Mouse (Mus musculus): ENCODE measurements around the gene Slc2a1. TPM values are rescaled to one million over a fixed set of nuclear protein-coding genes. Genes with fewer than 3 reads are reported as not detected.

The Slc2a1 gene
- polyA plus RNA-seq (2016; fragmentation: Nextera tagmentation; extraction: Ambion mirVana) = 109 and 111 TPM in 2 replicates

DNA sequence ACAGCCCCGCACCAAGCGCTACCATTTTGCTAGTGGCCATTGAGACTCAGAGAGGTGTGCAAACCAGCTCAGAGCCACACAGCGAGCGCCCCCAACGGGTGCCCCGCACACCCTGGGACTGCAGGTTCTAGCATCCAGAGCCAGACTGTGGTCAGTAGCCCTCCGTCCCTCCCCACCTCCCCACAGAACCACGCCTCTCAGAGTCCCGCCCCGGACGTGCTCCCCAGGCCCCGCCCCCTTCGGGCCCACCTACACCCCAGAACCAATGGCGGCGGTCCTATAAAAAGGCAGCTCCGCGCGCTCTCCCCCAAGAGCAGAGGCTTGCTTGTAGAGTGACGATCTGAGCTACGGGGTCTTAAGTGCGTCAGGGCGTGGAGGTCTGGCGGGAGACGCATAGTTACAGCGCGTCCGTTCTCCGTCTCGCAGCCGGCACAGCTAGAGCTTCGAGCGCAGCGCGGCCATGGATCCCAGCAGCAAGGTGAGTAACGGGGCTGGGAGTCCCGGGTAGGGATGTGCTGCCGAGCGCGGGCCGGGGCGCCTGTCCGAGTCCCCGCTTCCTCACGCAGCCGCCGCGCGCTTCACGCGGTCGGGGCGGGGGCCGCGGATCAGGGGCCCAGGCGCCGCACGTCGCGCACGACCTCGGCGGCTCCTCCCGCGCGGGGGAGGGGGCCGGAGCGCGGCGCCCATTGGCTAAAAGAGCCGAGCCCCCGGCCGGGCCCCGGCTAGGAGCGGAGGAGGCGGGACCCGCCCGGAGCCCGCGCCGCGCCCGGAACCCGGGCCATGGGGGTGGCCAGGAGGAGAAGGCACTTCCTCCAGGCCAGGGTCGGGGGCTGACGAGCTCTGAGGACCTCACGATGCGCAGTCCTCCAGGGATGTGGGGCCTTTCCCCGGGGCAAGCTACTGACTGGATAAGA, at the start of gene Slc2a1:
Gene Slc2a1 (plus strand): TSS at position 217 of the 914 bp plus-strand sequence.
- Histone ChIP-seq H3K27ac (peak within 1 kb of the TSS; percentile 99), H3K36me3 (0 out of 2 replicates have a peak, but pooled peaks cover 3% of the 10 kb centered on the region), H3K9ac (peak within 1 kb of the TSS; percentile 77), H3K4me2 (replicated peaks) (peak within 1 kb of the TSS; percentile 70), H3K27me3 (no peaks in the 10 kb centered on the region), H3K9me3 (no peaks in the 10 kb centered on the region), H3K4me3 (peak within 1 kb of the TSS; percentile 74), H3K4me1 (peaks cover 34% of the 10 kb centered on the region)
- WGBS = under 1% methylated on average over 67 of the region's 88 CpGs
- ATAC-seq (ENCODE audit: insufficient number of reproducible peaks, insufficient read depth, low FRiP score, low TSS enrichment) = peak; percentile 95

DNA sequence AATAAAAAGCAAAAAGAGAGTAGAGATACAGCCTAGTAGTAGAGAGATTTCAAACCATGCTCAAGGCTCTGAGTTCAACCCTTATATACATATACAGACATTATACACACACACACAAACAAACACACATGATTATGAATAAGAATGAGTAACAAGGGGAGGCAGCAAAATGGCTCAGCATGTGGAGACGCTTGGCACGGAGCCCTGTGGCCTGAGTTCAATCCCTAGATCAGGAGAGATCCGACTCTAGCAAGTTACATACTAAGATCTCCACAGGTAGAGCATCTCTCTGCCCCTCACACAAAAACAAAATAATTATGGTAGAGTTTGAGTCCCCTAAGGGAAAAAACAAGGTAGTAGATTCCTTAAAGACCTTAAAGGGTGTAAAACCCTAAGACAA, 41.7 kb upstream of the Slc2a1 start:
- Histone ChIP-seq H3K4me2 (replicated peaks) (no peak overlapping the region), H3K9me3 (no peaks in the 10 kb centered on the region), H3K9ac (no peak overlapping the region), H3K4me3 (no peak overlapping the region), H3K4me1 (peaks cover 6% of the 10 kb centered on the region), H3K27ac (no peak overlapping the region), H3K27me3 (peaks cover 13% of the 10 kb centered on the region), H3K36me3 (no peaks in the 10 kb centered on the region)
- no peak for ATAC-seq (ENCODE audit: insufficient number of reproducible peaks, insufficient read depth, low FRiP score, low TSS enrichment)
- 83% methylated on average over 3 of the region's 3 CpGs for WGBS

DNA sequence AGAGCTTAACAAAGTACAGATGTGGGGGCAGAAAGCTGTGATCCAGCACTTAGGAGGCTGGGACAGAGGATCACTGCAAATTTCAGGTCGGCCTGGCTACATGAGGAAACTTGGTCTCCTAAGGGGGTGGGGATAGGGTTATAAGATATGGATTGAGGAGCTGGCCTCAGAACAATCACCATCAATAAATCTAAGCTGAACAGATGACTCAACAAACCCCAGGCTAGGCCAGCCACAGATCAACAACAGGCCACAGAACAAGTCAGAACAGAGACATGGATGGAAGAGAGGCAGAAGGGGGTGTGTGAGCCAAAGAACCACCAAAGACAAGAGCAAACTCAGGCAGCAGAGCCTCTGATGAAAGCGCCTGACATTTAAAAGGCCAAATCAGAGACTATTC, 41.3 kb upstream of the Slc2a1 start:
- no peak for ATAC-seq (ENCODE audit: insufficient number of reproducible peaks, insufficient read depth, low FRiP score, low TSS enrichment)
- WGBS = 59% methylated on average over 2 of the region's 2 CpGs
- Histone ChIP-seq H3K27me3 (peaks cover 18% of the 10 kb centered on the region), H3K4me2 (replicated peaks) (no peak overlapping the region), H3K9ac (no peak overlapping the region), H3K4me1 (peaks cover 10% of the 10 kb centered on the region), H3K36me3 (no peaks in the 10 kb centered on the region), H3K27ac (no peak overlapping the region), H3K4me3 (no peak overlapping the region), H3K9me3 (no peaks in the 10 kb centered on the region)

DNA sequence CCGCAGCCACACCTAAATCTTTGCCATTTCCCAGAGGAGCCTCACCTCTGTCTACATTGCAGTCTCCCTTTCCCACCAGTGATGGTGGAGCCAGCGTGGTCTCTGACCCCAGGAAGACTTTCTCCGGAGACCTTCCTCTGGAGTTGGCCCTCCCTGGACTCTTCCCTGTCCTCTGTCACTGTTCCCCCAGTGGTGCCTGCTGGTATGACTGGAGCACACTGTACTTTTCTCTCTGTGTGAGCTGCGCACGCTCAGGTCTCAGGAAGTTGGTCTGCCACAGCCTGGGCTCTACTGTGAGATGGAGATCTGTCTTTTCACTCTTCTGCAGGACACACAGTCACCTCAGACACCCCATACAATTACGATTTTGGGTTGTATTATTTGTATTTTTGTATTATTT, 39.6 kb upstream of the Slc2a1 start:
- peaks cover 25% of the 10 kb centered on the region for H3K4me1 ChIP-seq
- 58% methylated on average over 6 of the region's 6 CpGs for WGBS
- no peak overlapping the region for H3K4me2 ChIP-seq (replicated peaks)
- H3K27ac ChIP-seq = no peak overlapping the region
- no peaks in the 10 kb centered on the region for H3K36me3 ChIP-seq
- H3K4me3 ChIP-seq = no peak overlapping the region
- no peaks in the 10 kb centered on the region for H3K9me3 ChIP-seq
- ATAC-seq (ENCODE audit: insufficient number of reproducible peaks, insufficient read depth, low FRiP score, low TSS enrichment) = no peak
- peaks cover 24% of the 10 kb centered on the region for H3K27me3 ChIP-seq
- H3K9ac ChIP-seq = no peak overlapping the region

DNA sequence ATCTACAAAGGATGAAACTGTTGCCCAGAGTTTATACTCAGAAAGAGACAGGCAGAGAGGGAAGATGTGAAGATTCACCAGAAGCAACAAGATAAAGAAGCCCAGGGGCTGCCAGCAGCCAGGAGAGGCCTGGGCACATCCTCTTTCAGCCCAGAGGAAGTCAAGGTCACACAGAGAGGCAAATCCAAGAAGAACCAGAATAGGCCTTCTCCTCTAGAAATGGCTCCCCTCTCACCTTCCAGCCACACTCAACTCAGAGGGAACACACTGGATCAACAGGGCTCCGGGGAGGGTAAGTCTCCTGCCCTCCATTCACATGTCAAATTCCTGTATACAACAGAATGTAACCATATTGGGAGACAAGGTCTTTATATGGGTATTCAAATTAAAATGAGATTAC, 38.3 kb upstream of the Slc2a1 start:
- peaks cover 24% of the 10 kb centered on the region for H3K27me3 ChIP-seq
- H3K4me1 ChIP-seq = peaks cover 28% of the 10 kb centered on the region
- no peak overlapping the region for H3K9ac ChIP-seq
- H3K4me2 ChIP-seq (replicated peaks) = no peak overlapping the region
- no peak overlapping the region for H3K27ac ChIP-seq
- no peak overlapping the region for H3K4me3 ChIP-seq
- H3K9me3 ChIP-seq = no peaks in the 10 kb centered on the region
- H3K36me3 ChIP-seq = no peaks in the 10 kb centered on the region
- ATAC-seq (ENCODE audit: insufficient number of reproducible peaks, insufficient read depth, low FRiP score, low TSS enrichment) = no peak
- WGBS = 72% methylated on average over 1 of the region's 1 CpGs

DNA sequence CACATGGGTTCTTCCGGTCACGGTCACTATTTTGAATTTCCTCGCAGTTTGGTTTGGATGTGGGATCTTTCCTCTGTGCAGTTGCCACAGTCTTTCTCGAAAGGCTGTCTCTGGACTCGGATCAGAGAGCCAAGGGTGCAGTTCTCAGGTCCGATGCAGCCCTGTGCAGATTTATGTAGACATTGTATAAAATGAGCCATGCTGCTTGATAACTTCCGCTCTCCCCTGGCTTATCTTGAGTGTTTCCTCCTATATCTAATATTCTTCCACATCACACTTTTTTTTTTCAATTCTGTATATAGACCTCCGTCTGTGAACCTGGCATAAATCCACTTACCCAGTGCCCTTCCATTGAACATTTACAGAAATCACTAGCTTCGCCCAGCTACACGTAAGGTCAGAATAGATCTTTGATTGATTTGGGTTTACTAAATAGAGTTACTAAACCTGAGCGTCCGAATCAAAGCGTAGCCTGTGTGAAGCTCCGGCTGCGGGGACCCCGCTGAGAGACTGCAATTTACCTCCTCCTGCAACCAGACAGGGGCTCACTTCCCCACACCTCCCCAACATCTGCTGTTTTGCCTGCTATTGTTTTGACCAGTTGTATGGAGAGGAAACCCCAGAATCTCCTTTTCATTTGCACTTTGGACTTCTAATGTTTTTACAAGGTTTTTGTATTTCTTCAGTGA, 37.4 kb upstream of the Slc2a1 start:
- H3K4me3 ChIP-seq = no peak overlapping the region

DNA sequence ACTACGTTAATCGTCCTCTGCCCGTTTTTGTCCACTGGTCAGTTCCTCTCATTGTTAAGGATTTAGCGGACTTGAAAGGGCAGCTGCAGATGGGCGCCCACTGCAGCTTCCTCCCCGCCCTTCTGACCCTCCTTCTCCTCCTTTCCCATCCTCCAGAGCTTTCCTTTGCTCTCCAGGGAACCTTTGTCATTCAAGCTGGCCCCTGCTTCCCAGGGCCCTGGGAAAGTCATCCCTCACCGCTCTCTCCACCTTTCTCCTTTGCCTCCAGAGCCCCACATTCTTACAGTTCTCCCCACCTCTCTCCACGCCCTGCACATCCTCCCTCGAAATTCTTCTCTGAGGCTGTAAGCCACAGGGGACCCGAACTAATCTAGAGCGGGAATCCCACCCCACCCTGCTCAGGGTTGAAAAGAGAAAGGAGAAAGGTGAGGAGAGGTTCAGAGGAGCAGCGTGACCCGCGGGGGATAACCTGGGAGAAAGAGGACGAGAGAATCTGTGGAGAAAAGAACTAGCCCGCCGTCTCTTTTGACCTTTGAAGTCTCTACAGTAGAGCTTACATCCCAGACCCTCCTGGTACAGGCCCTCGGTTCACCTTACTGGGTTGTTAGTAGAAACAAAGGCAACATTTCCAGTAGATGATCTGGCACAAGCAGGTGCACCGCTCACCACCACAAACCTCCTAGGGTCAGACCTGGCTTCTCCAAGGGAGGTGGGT, 36.7 kb upstream of the Slc2a1 start:
- 6% methylated on average over 19 of the region's 19 CpGs for WGBS
- Histone ChIP-seq H3K27ac (peak overlapping the region; percentile 71), H3K4me3 (no peak overlapping the region), H3K36me3 (no peaks in the 10 kb centered on the region), H3K4me1 (peaks cover 32% of the 10 kb centered on the region), H3K9me3 (no peaks in the 10 kb centered on the region), H3K4me2 (replicated peaks) (no peak overlapping the region), H3K9ac (no peak overlapping the region), H3K27me3 (peaks cover 24% of the 10 kb centered on the region)
- ATAC-seq (ENCODE audit: insufficient number of reproducible peaks, insufficient read depth, low FRiP score, low TSS enrichment) = no peak

More for the DNA sequence above, 37.4 kb upstream of the Slc2a1 start:
- peaks cover 32% of the 10 kb centered on the region for H3K4me1 ChIP-seq
- peaks cover 24% of the 10 kb centered on the region for H3K27me3 ChIP-seq
- WGBS = 25% methylated on average over 16 of the region's 16 CpGs
- no peak overlapping the region for H3K4me2 ChIP-seq (replicated peaks)
- no peaks in the 10 kb centered on the region for H3K36me3 ChIP-seq
- no peak overlapping the region for H3K9ac ChIP-seq
- no peak overlapping the region; the same call in 1 of the 2 replicates for H3K27ac ChIP-seq
- ATAC-seq (ENCODE audit: insufficient number of reproducible peaks, insufficient read depth, low FRiP score, low TSS enrichment) = no peak
- no peaks in the 10 kb centered on the region for H3K9me3 ChIP-seq

DNA sequence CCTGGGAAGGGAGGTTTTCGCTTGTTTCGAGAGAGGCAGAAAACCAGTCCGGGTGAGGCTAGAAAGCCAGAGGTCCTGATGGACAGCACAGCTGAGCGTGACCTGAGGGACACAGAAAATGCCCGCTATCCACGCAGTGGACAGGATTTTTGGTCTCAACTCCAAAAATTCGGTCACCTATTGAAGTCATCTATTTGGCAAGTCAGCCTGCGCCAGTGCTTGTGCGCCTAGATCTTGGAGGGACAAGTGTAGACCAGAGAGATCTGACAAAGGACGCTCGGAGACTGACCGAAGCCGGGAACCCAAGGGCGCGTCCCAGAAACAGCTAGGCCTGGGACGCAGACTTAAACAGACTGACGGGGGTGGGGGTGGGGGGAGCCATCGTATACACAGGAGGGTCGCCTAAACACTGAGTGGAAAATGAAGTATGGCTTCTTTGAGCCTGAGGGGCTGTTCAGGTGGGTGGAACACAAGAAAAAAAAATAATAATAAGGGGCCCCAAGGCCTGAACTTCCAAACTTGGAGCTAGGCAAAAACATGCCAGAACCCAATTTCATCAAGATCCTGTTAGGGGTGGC, 36.1 kb upstream of the Slc2a1 start:
- WGBS = 14% methylated on average over 19 of the region's 19 CpGs

DNA sequence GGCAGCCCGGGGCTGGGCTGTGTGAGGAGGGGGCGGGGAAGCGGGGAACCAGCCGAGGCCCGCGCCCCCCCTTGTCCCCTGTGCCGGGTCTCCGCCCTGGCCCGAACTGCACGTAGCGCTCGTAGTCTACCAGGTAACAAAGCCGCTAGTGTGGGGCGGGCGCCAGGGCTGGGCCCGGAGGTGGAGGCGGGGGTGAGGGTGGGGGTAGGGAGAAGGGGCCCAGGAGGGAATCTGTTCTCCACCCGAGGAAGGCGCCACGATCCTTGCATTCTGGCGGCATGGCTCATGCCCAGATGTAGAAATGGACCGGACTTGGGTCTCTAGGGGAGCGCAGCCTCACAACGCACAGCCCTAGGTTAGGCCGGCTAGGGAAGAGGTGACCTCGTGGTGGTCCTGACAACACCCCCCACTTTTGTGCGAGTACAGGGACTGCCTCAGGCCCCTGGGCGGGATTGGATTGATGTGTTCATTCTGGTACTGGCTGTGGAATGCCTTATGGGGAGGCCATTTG, 35.5 kb upstream of the Slc2a1 start:
- H3K27ac ChIP-seq = peak overlapping the region; percentile 70
- H3K36me3 ChIP-seq = no peaks in the 10 kb centered on the region
- H3K4me2 ChIP-seq (replicated peaks) = peak overlapping the region; percentile 50
- WGBS = 3% methylated on average over 28 of the region's 28 CpGs
- ATAC-seq (ENCODE audit: insufficient number of reproducible peaks, insufficient read depth, low FRiP score, low TSS enrichment) = peak; percentile 83
- H3K9ac ChIP-seq = peak overlapping the region; percentile 37; the same call in 1 of the 2 replicates
- peaks cover 24% of the 10 kb centered on the region for H3K27me3 ChIP-seq
- peak overlapping the region; percentile 23 for H3K4me3 ChIP-seq
- peaks cover 32% of the 10 kb centered on the region for H3K4me1 ChIP-seq
- no peaks in the 10 kb centered on the region for H3K9me3 ChIP-seq

More for the DNA sequence above, 36.1 kb upstream of the Slc2a1 start:
- H3K4me3 ChIP-seq = peak overlapping the region; percentile 23
- H3K9ac ChIP-seq = 0 out of 2 replicates have a peak overlapping the region, but pooled peaks have one; percentile 37
- peak overlapping the region; percentile 50 for H3K4me2 ChIP-seq (replicated peaks)
- H3K4me1 ChIP-seq = peaks cover 32% of the 10 kb centered on the region
- peaks cover 24% of the 10 kb centered on the region for H3K27me3 ChIP-seq
- no peaks in the 10 kb centered on the region for H3K9me3 ChIP-seq
- peak overlapping the region; percentile 71 for H3K27ac ChIP-seq
- no peak for ATAC-seq (ENCODE audit: insufficient number of reproducible peaks, insufficient read depth, low FRiP score, low TSS enrichment)
- H3K36me3 ChIP-seq = no peaks in the 10 kb centered on the region

DNA sequence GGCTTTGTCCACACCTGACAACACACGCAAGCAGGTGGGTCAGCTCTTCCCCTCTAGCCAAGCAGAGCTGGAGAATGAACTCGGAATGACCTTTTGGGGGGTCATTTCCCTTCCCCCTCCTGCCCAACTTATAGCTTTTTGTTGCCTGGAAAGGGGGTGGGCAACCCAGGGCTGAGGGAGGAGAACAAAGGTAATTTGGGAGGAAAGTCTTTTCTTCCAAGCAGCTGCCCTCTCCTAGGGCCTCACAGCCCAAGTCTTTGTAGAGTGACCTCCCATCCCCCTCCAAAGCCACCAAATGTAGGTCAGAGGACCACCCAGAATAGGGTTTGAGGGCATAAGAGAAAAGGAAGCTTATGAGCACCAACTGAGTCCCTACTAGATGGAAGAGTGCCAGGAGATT, 34.9 kb upstream of the Slc2a1 start:
- H3K4me2 ChIP-seq (replicated peaks) = peak overlapping the region; percentile 50; the same call in 1 of the 2 replicates
- no peak overlapping the region for H3K9ac ChIP-seq
- H3K27ac ChIP-seq = peak overlapping the region; percentile 70; the same call in 1 of the 2 replicates
- H3K4me3 ChIP-seq = no peak overlapping the region
- ATAC-seq (ENCODE audit: insufficient number of reproducible peaks, insufficient read depth, low FRiP score, low TSS enrichment) = no peak
- no peaks in the 10 kb centered on the region for H3K9me3 ChIP-seq
- WGBS = 30% methylated on average over 2 of the region's 2 CpGs
- peaks cover 24% of the 10 kb centered on the region for H3K27me3 ChIP-seq
- peaks cover 32% of the 10 kb centered on the region for H3K4me1 ChIP-seq
- no peaks in the 10 kb centered on the region for H3K36me3 ChIP-seq

DNA sequence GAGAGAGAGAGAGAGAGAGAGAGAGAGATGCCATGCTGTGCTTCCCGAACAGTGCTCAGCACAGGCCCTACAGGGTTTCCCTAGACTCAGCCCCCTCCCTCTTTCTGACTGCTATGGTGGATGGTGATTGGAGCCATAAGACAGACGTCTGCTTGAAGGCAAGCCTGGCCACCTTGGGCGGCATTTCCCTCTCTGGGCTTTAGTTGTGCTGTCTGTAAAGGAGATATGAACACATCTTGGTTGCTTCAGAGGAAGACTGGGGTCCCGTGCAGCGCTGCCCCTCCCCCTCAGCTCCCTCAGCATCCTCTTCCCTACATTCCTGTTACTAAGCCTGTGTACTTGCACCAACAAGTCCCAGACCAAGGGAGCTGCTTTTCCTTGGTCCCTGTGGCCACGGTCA, 33.9 kb upstream of the Slc2a1 start:
- Histone ChIP-seq H3K4me1 (peaks cover 32% of the 10 kb centered on the region), H3K36me3 (no peaks in the 10 kb centered on the region), H3K27ac (no peak overlapping the region), H3K4me3 (no peak overlapping the region), H3K4me2 (replicated peaks) (no peak overlapping the region), H3K9me3 (no peaks in the 10 kb centered on the region), H3K27me3 (peaks cover 24% of the 10 kb centered on the region), H3K9ac (no peak overlapping the region)
- WGBS = 23% methylated on average over 6 of the region's 6 CpGs
- ATAC-seq (ENCODE audit: insufficient number of reproducible peaks, insufficient read depth, low FRiP score, low TSS enrichment) = no peak

Measured in embryonic facial prominence, embryonic 12.5 days (tissue).